Comparison of ENCODE assay signal across 7 mouse cellular contexts in genomic region chr8:105297511-105298192, GRCm38 (mm10). TPM values are rescaled to one million over a fixed set of nuclear protein-coding genes. Genes with fewer than 3 reads are reported as not detected.
DNase-seq lines count a peak whose midpoint lies in the region; ATAC-seq lines count a peak whose summit lies in the region.

Gene E2f4, plus strand, starts transcription at chr8:105297663.

- ATAC-seq in inflammation-experienced regulatory T-cells, adult 6 months, result peak; percentile 99
- ATAC-seq in megakaryocyte-erythroid progenitor cell, adult 5-6 weeks (replicated peaks; ENCODE audit: low FRiP score, low TSS enrichment, poor library complexity, severe bottlenecking), result peak; percentile 79

- intact Hi-C loops in gastrocnemius, postnatal 14 days (cut with DNase I; ENCODE audit: low total_unique reads), result no loop called here
- intact Hi-C loops in left cerebral cortex, postnatal 10 days (cut with DNase I), result loop anchor here (10.0 kb wide), 1 partner anchor 643 kb away; no protein-coding TSS in a partner anchor

- peak; percentile 95 to 97 for DNase-seq in adrenal gland, adult (ENCODE audit: inconsistent age in 2 of 2, low spot score in 1 of 2)
- DNase-seq in embryo, embryonic 10 days (ENCODE audit: low spot score), result peak; percentile 98
- peak; percentile 95 for DNase-seq in gastrocnemius, postnatal 14 days
- DNase-seq in left cerebral cortex, postnatal 10 days (ENCODE audit: extremely low spot score in 1 of 2, low spot score in 2 of 2), result peak; percentile 87 to 96
- peak; percentile 94 for DNase-seq in right cerebral cortex, postnatal 25 days

RNA-seq across cellular contexts. Expression of gene E2f4, which starts in this region (rescaled TPM):
- 10 to 100 TPM; 15.4 to 17.2 TPM for total RNA-seq in gastrocnemius, postnatal 14 days (2021)
- 10 to 100 TPM; 54.2 to 61.3 (median 55.9) TPM for polyA plus RNA-seq in inflammation-experienced regulatory T-cells, adult 6 months (2017; shearing (Covaris generic))
- total RNA-seq in left cerebral cortex, postnatal 10 days (2021), result 10 to 100 TPM; 29.6 to 30.2 TPM
- 385 and 390 TPM in 2 replicates for total RNA-seq in megakaryocyte-erythroid progenitor cell, adult 5-6 weeks (2014; fragmentation: Nextera tagmentation)
- 74.9 and 128 TPM in 2 replicates for total RNA-seq in megakaryocyte-erythroid progenitor cell, adult 5-6 weeks (2017)

Comparison
In these comparisons a context has a peak if more than half of its experiments do, and no peak if none do; other contexts are left out.
1. Peak in every context shown above with its lines: DNase-seq and ATAC-seq.